Mouse (Mus musculus) C2C12 (cell line): ENCODE data around the gene Suv39h2. TPM values are rescaled to one million over a fixed set of nuclear protein-coding genes. Genes with fewer than 3 reads are reported as not detected.

Experiments used
- H3K27me3 ChIP-seq: one replicate; pipeline ENCODE4 v1.6.1; 2011; ENCODE audit not compliant: control insufficient read depth, insufficient read depth, insufficient read length
- H3K36me3 ChIP-seq: one replicate; pipeline ENCODE4 v1.6.1; 2011; ENCODE audit not compliant: control insufficient read depth, insufficient read depth
- H3K4me3 ChIP-seq: one replicate; pipeline ENCODE4 v1.5.1; 2011; ENCODE audit warnings: mild to moderate bottlenecking, control low read depth; ENCODE audit not compliant: poor library complexity, insufficient read depth, severe bottlenecking
- H3K79me2 ChIP-seq: one replicate; pipeline ENCODE4 v1.6.1; 2011; ENCODE audit not compliant: control insufficient read depth, insufficient read depth
- H3K79me3 ChIP-seq: one replicate; pipeline ENCODE4 v1.6.1; 2011; ENCODE audit warnings: low read depth, control low read depth
- H3ac ChIP-seq: one replicate; pipeline ENCODE3; 2011; ENCODE audit warnings: low read depth; ENCODE audit not compliant: control insufficient read depth, insufficient read length
- CEBPB ChIP-seq: IDR thresholded peaks from one replicate; pipeline ENCODE4 v1.6.1; 2011; ENCODE audit warnings: low read depth, mild to moderate bottlenecking, control low read depth, moderate library complexity
- CTCF ChIP-seq: IDR thresholded peaks from one replicate; pipeline ENCODE4 v1.5.1; 2011; ENCODE audit not compliant: control insufficient read depth, insufficient read depth, insufficient read length
- FOSL1 ChIP-seq: IDR thresholded peaks from one replicate; pipeline ENCODE4 v1.8.0; 2011; ENCODE audit warnings: mild to moderate bottlenecking, low read length; ENCODE audit not compliant: poor library complexity, insufficient read depth, severe bottlenecking
- MAX ChIP-seq: IDR thresholded peaks from one replicate; pipeline ENCODE4 v1.6.1; 2011; ENCODE audit warnings: mild to moderate bottlenecking, control low read depth
- MYOD1 ChIP-seq: IDR thresholded peaks from one replicate; pipeline ENCODE4 v1.6.1; 2011; ENCODE audit warnings: low read depth; ENCODE audit not compliant: control insufficient read depth, insufficient read length
- MYOG ChIP-seq: IDR thresholded peaks from one replicate; pipeline ENCODE4 v1.6.1; 2011; ENCODE audit not compliant: control insufficient read depth, insufficient read length; ENCODE audit errors: extremely low read depth
- USF1 ChIP-seq: IDR thresholded peaks from one replicate; pipeline ENCODE4 v1.6.1; 2011; ENCODE audit warnings: low read depth, mild to moderate bottlenecking, control low read depth, moderate library complexity
- long read RNA-seq, 2 experiments: library from polyadenylated mRNA; unstranded; transcript quantifications; one replicate each; pipeline ENCODE4 v2.0.0; 2019 to 2020
- polyA plus RNA-seq: library from polyadenylated mRNA; unstranded; fragments of >200 nt; fragmentation: generic; extraction: Trizol; gene quantifications from one replicate; pipeline ENCODE4 v1.2.1, GENCODE M21; 2012; ENCODE audit warnings: missing spikeins

Suv39h2 gene
- polyA plus RNA-seq: 4.5 TPM
- long read RNA-seq, experiment 1, full-length matches to known transcripts: 16 of 21 reads
- long read RNA-seq, experiment 1, partial matches to known transcripts: 4 of 21 reads
- long read RNA-seq, experiment 1, other reads (novel, unspliced or antisense): 1 of 21 reads
- long read RNA-seq, experiment 2, full-length matches to known transcripts: 46 of 54 reads
- long read RNA-seq, experiment 2, partial matches to known transcripts: 6 of 54 reads
- long read RNA-seq, experiment 2, other reads (novel, unspliced or antisense): 2 of 54 reads

DNA sequence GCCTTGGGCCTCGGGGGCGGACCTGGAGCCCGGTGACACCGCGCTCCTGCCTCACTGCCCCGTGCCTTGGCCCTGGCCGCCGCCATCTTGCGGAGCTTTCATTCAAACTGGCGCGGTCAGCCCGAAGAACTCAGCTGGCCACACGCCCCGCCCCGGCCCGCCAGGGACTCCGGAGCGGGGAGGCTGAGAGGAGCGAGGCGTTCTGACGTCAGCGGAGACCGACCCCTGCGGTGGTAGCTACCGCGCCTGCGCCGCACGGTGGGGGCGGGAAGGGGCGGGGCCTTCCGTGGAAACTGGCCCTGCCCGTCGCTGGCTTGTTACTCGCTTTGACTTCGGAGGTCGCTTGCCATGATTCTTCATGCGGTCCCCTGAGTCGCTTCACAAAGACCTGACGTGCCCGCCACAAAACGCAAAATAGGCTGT, at the start of gene Suv39h2:
TSS of gene Suv39h2 (minus strand) at position 171 of the 423 bp plus-strand sequence.
- H3K27me3 ChIP-seq: no peaks in the 10 kb centered on the region

GRCm38 (mm10) chr2:3522558-3522957, 47.7 kb upstream of the Suv39h2 start:
- Histone ChIP-seq H3ac (no peak overlapping the region), H3K79me2 (no peaks in the 10 kb centered on the region), H3K4me3 (no peak overlapping the region), H3K79me3 (no peaks in the 10 kb centered on the region), H3K36me3 (no peaks in the 10 kb centered on the region), H3K27me3 (no peaks in the 10 kb centered on the region)
- no peak for TF ChIP-seq FOSL1
- no peak for TF ChIP-seq USF1
- TF ChIP-seq CTCF: no peak
- TF ChIP-seq MYOG: no peak
- TF ChIP-seq MYOD1: no peak
- no peak for TF ChIP-seq CEBPB
- no peak for TF ChIP-seq MAX

More for the DNA sequence above, at the start of gene Suv39h2:
- H3K79me3 ChIP-seq: peaks cover 36% of the 10 kb centered on the region
- peak within 1 kb of the TSS; percentile 97 for H3ac ChIP-seq
- H3K36me3 ChIP-seq: peaks cover 13% of the 10 kb centered on the region
- H3K79me2 ChIP-seq: peaks cover 48% of the 10 kb centered on the region
- H3K4me3 ChIP-seq: peak within 1 kb of the TSS; percentile 89
- no peak for TF ChIP-seq USF1
- TF ChIP-seq MAX: no peak
- TF ChIP-seq MYOD1: no peak
- no peak for TF ChIP-seq FOSL1
- no peak for TF ChIP-seq CEBPB
- no peak for TF ChIP-seq MYOG
- TF ChIP-seq CTCF: no peak

DNA sequence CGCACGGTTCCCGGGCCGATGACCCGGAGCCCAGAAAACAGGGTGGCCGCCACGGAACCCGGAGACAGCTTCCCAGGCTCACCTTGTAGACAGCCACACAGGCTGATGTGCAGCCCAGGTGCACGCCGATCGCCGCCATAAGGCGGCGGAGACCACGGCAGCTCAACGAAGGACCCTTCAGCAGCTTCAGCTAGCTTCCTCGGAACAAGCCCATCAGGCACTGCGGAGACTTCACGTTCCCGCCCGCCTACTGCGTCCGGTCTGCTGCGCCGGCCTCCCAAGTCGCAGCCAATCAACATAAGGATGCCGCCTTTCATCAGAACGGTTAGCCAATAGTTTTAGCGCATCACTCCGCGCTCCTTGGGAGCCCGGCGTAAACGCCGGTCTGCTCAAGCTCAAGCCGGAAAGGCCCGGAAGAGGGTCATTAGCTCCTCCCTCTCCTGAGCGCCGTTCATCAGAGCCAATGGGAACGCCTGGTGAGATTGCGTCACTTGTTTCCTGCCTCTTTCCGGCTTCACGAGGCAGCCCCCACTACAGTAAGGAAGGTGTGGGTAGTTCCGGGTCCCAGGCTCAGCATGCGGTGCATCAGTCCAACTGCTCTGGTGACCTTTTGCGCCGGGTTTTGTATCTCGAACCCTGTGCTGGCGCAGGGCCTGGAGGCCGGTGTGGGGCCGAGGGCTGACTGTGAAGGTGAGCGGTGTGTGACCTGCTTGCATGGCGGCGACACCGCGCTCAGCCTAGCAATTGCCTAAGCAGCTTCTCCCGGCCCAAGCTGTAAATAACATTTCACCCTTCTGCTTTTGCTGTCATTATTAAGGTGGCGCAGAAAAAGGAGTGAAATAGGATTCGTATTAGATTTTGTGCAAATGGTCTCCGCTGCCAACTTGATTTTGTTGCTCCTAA, 38.0 kb upstream of the Suv39h2 start, which contains the start of the genes Gm45902, Hspa14 and Cdnf:
TSS of gene Gm45902 (minus strand) at position 239 of the 903 bp plus-strand sequence.
TSS of gene Hspa14 (minus strand) at position 263 of the 903 bp plus-strand sequence.
TSS of gene Cdnf (plus strand) at position 479 of the 903 bp plus-strand sequence.
- Histone ChIP-seq H3K36me3 (peaks cover 32% of the 10 kb centered on the region), H3K79me3 (peaks cover 24% of the 10 kb centered on the region), H3K4me3 (peak within 1 kb of the TSS; percentile 96), H3K27me3 (no peaks in the 10 kb centered on the region), H3ac (peak within 1 kb of the TSS; percentile 83), H3K79me2 (peaks cover 44% of the 10 kb centered on the region)
- TF ChIP-seq MYOD1: no peak
- TF ChIP-seq FOSL1: no peak
- TF ChIP-seq CEBPB: peak; percentile 81
- no peak for TF ChIP-seq CTCF
- no peak for TF ChIP-seq MYOG
- no peak for TF ChIP-seq USF1
- TF ChIP-seq MAX: peak; percentile 64

DNA sequence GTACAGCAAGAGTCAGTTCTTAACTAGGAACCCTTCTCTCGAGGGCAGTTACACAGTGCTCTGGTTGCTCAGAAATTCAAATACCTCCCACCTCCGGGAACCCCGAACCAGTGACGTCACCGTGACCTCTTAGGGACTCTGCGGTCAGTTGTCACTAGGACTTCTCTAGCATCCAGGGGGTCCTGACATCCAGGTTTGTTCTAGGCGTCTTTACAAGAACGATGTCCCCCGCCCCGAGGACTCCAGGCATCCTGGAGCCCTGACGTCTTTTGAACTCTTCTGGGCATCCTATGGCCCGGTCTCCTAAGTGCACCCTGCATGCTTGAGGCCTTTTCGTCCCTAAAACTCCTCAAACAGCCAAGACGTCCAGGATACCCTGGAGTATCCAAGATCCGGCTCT, 37.2 kb upstream of the Suv39h2 start:
- H3K36me3 ChIP-seq: peaks cover 35% of the 10 kb centered on the region
- H3ac ChIP-seq: peak overlapping the region; percentile 74
- H3K4me3 ChIP-seq: peak overlapping the region; percentile 96
- H3K79me3 ChIP-seq: peaks cover 24% of the 10 kb centered on the region
- peaks cover 46% of the 10 kb centered on the region for H3K79me2 ChIP-seq
- H3K27me3 ChIP-seq: no peaks in the 10 kb centered on the region
- TF ChIP-seq MAX (peak; percentile 1), USF1 (no peak)

DNA sequence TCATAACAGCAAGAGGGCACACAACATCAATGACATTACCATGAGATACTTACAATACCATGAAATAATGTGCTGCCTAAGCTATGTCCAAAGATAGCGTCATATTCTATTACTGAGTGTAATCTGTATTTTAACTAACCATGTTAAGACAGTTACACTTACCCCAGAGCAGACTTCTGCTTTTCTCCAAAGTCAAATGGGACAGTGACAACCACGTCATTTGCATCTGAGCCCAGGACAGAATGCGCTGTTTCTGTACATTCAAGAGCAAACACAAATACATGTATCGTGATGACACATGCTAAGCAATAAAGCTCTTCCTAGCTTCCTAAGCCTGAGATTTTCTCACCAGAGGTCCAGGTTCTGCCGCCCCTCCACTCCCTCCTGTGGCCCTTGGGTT, 26.1 kb upstream of the Suv39h2 start:
- no peak overlapping the region for H3K4me3 ChIP-seq
- H3K27me3 ChIP-seq: no peaks in the 10 kb centered on the region
- H3K79me2 ChIP-seq: peaks cover 19% of the 10 kb centered on the region
- no peak overlapping the region for H3ac ChIP-seq
- H3K79me3 ChIP-seq: peaks cover 7% of the 10 kb centered on the region
- no peak for TF ChIP-seq CEBPB
- no peak for TF ChIP-seq MYOG
- no peak for TF ChIP-seq CTCF
- no peak for TF ChIP-seq MYOD1
- no peak for TF ChIP-seq USF1
- TF ChIP-seq MAX: no peak
- H3K36me3 ChIP-seq: peaks cover 81% of the 10 kb centered on the region

- H3K27me3 ChIP-seq: no peaks in the 10 kb centered on the region
- peaks cover 81% of the 10 kb centered on the region for H3K36me3 ChIP-seq
- H3K79me3 ChIP-seq: peaks cover 1% of the 10 kb centered on the region
These were observed 24.7 kb upstream of the Suv39h2 start for GRCm38 (mm10) chr2:3499543-3499942.

More at GRCm38 (mm10) chr2:3499543-3499942, 24.7 kb upstream of the Suv39h2 start:
- no peak for TF ChIP-seq CEBPB
- TF ChIP-seq CTCF: no peak
- TF ChIP-seq MYOG: no peak
- no peak for TF ChIP-seq FOSL1
- TF ChIP-seq USF1: no peak
- no peak for TF ChIP-seq MAX
- TF ChIP-seq MYOD1: no peak
- no peak overlapping the region for H3ac ChIP-seq
- H3K4me3 ChIP-seq: no peak overlapping the region
- H3K79me2 ChIP-seq: peaks cover 5% of the 10 kb centered on the region
